Mouse (Mus musculus) spleen, embryonic (tissue): Measurements from ENCODE around the gene Fam213a.

Experiments
- CTCF ChIA-PET: fragments of 350-600 bp; sonication (Branson Sonifier 250); formaldehyde crosslinking; loops from one replicate; lab custom pipeline; 2022; lab: Charles Lee

Gene Fam213a

DNA sequence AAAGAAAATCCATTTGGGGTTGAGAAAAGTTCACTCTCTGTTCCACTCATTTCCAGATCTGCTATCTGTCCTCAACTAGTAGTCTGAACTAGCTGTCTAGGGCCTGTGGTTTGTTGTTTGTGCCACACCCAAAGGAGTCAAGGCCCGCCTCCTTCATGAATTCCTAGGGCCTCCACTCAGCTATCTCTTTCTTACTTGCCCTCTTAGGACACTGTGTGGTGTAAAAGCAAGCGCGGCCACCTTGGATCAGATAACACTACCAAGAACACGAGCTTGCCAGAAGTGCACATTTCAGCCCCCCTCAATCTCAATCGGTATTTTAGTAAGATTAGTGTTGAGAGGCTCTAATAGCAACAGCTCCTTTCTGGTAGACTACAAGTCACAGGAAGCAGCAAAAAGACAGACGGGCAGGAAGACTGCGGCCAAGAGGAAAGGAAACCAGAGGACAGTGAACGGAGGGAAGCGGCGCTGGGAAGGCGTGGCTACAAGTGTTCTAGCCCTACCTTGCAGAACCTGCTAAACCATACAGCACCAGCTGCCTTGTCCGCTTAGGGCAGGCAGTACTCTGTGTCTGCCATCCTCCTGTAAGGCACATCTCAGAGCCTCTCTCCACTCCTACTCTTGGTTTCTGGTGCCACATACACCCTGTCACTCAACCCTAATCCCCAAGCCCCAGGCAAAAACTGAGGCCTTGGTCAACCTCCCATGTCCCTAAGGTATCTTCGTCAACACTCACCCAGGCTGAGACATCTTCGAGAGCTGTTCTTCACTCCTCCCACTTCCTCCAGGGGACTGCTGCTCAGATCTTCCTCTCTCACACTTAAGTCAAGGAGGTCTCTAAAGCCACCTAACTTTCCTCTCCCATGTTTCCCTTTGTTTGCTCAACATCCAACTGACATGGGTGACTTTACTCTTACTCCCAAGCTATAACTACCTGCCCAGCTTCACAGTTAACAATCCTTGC is 65.9 kb downstream of the Fam213a start:
- CTCF ChIA-PET: interaction anchor here (0.6 to 1.4 kb wide), 7 partner anchors 12 to 40 kb away, joined by 3 to 4 read pairs (median 3); partner anchors contain the start of gene Tspan14

- CTCF ChIA-PET: no interaction called here
These were observed 69.8 kb downstream of the Fam213a start for GRCm38 (mm10) chr14:40943802-40944201.
